Mouse (Mus musculus) heart, embryonic 12.5 days (tissue): ENCODE data around the gene Syngr1. TPM values are rescaled to one million over a fixed set of nuclear protein-coding genes. Genes with fewer than 3 reads are reported as not detected.

ENCODE experiments used
- ATAC-seq: fragments of 200-750 bp; cut with Nextera tagmentation; 2 replicates; pipeline ENCODE4 v1.8.0; 2017; ENCODE audit warnings: moderate TSS enrichment, moderate library complexity; ENCODE audit not compliant: insufficient number of reproducible peaks, low FRiP score
- H3K27ac ChIP-seq: fragments of 300-500 bp; sonication (generic); 2 replicates; pipeline ENCODE4 v1.5.1; 2016; ENCODE audit warnings: mild to moderate bottlenecking, moderate library complexity; ENCODE audit not compliant: poor library complexity, severe bottlenecking
- H3K27me3 ChIP-seq: fragments of 300-500 bp; sonication (generic); replicated peaks from 2 replicates; pipeline ENCODE4 v1.6.1; 2016; ENCODE audit warnings: mild to moderate bottlenecking, moderate library complexity
- H3K36me3 ChIP-seq: fragments of 300-500 bp; sonication (generic); 2 replicates; pipeline ENCODE4 v1.6.1; 2016; ENCODE audit warnings: mild to moderate bottlenecking, moderate library complexity
- H3K4me1 ChIP-seq: fragments of 300-500 bp; sonication (generic); replicated peaks from 2 replicates; pipeline ENCODE4 v1.6.1; 2016; ENCODE audit warnings: mild to moderate bottlenecking
- H3K4me2 ChIP-seq: fragments of 300-500 bp; sonication (generic); 2 replicates; pipeline ENCODE4 v1.6.1; 2016; ENCODE audit warnings: mild to moderate bottlenecking, moderate library complexity
- H3K4me3 ChIP-seq: fragments of 300-500 bp; sonication (generic); 2 replicates; pipeline ENCODE4 v1.5.1; 2016; ENCODE audit warnings: mild to moderate bottlenecking
- H3K9ac ChIP-seq: fragments of 300-500 bp; sonication (generic); 2 replicates; pipeline ENCODE4 v1.6.1; 2016; ENCODE audit warnings: mild to moderate bottlenecking, moderate library complexity
- H3K9me3 ChIP-seq: fragments of 300-500 bp; sonication (generic); replicated peaks from 2 replicates; pipeline ENCODE4 v1.6.1; 2016; ENCODE audit warnings: mild to moderate bottlenecking, moderate library complexity
- WGBS: fragments of 180-500 bp; shearing (Covaris S2); methylation state at CpG from one replicate; pipeline ENCODE4 v1.1.7; 2016; 5-methylcytosine and 5-hydroxymethylcytosine counted together
- microRNA-seq: library from miRNA; unstranded; fragments of <30 nt; microRNA quantifications from one replicate; pipeline ENCODE4, GENCODE M21; 2017
- polyA plus RNA-seq: library from polyadenylated mRNA; unstranded; fragments of >200 nt; fragmentation: Nextera tagmentation; extraction: Ambion mirVana; gene quantifications from 2 replicates; pipeline ENCODE4 v1.2.1, GENCODE M21; 2016

The Syngr1 gene
- polyA plus RNA-seq, 1 experiment from 2014 or later = 19.0 TPM

- Histone ChIP-seq H3K9me3 (no peaks in the 10 kb centered on the region), H3K36me3 (peaks cover 82% of the 10 kb centered on the region), H3K4me2 (no peak overlapping the region), H3K4me3 (no peak overlapping the region), H3K4me1 (peaks cover 22% of the 10 kb centered on the region), H3K27ac (no peak overlapping the region), H3K9ac (no peak overlapping the region), H3K27me3 (no peaks in the 10 kb centered on the region)
- ATAC-seq = no peak
- 86% methylated on average over 13 of the region's 13 CpGs for WGBS
These were observed 69.1 kb downstream of the Syngr1 start for GRCm38 (mm10) chr15:80160223-80160622.

GRCm38 (mm10) chr15:80160726-80161125 lies 69.6 kb downstream of the Syngr1 start:
- peaks cover 77% of the 10 kb centered on the region for H3K36me3 ChIP-seq
- no peak overlapping the region for H3K27ac ChIP-seq
- no peaks in the 10 kb centered on the region for H3K9me3 ChIP-seq
- WGBS = 92% methylated on average over 4 of the region's 4 CpGs
- no peak overlapping the region for H3K4me2 ChIP-seq
- H3K4me3 ChIP-seq = no peak overlapping the region
- no peaks in the 10 kb centered on the region for H3K27me3 ChIP-seq
- peaks cover 22% of the 10 kb centered on the region for H3K4me1 ChIP-seq
- no peak for ATAC-seq
- H3K9ac ChIP-seq = no peak overlapping the region

- no peaks in the 10 kb centered on the region for H3K9me3 ChIP-seq
- peaks cover 72% of the 10 kb centered on the region for H3K36me3 ChIP-seq
- H3K27ac ChIP-seq = no peak overlapping the region
- no peak overlapping the region for H3K9ac ChIP-seq
- H3K4me3 ChIP-seq = no peak overlapping the region
- no peaks in the 10 kb centered on the region for H3K27me3 ChIP-seq
- peaks cover 22% of the 10 kb centered on the region for H3K4me1 ChIP-seq
- ATAC-seq = no peak
- WGBS = 91% methylated on average over 3 of the region's 3 CpGs
- H3K4me2 ChIP-seq = no peak overlapping the region
These were observed 70.1 kb downstream of the Syngr1 start for GRCm38 (mm10) chr15:80161199-80161598.

GRCm38 (mm10) chr15:80162401-80162964 lies 71.3 kb downstream of the Syngr1 start:
- Histone ChIP-seq H3K9me3 (no peaks in the 10 kb centered on the region), H3K4me1 (peaks cover 22% of the 10 kb centered on the region), H3K27ac (no peak overlapping the region), H3K4me2 (no peak overlapping the region), H3K4me3 (no peak overlapping the region), H3K27me3 (no peaks in the 10 kb centered on the region), H3K36me3 (peaks cover 60% of the 10 kb centered on the region), H3K9ac (no peak overlapping the region)
- 78% methylated on average over 4 of the region's 4 CpGs for WGBS
- no peak for ATAC-seq

GRCm38 (mm10) chr15:80163274-80163673 lies 72.1 kb downstream of the Syngr1 start:
- Histone ChIP-seq H3K27ac (no peak overlapping the region), H3K9ac (no peak overlapping the region), H3K4me1 (peaks cover 14% of the 10 kb centered on the region), H3K4me3 (no peak overlapping the region), H3K36me3 (peaks cover 52% of the 10 kb centered on the region), H3K27me3 (no peaks in the 10 kb centered on the region), H3K4me2 (no peak overlapping the region), H3K9me3 (no peaks in the 10 kb centered on the region)
- ATAC-seq = no peak
- WGBS = 85% methylated on average over 11 of the region's 11 CpGs

- H3K4me1 ChIP-seq = peaks cover 10% of the 10 kb centered on the region
- no peak overlapping the region for H3K27ac ChIP-seq
- no peak for ATAC-seq
- no peak overlapping the region for H3K9ac ChIP-seq
- no peak overlapping the region for H3K4me3 ChIP-seq
- no peaks in the 10 kb centered on the region for H3K27me3 ChIP-seq
- WGBS = 89% methylated on average over 4 of the region's 4 CpGs
- H3K9me3 ChIP-seq = no peaks in the 10 kb centered on the region
- H3K4me2 ChIP-seq = no peak overlapping the region
- peaks cover 47% of the 10 kb centered on the region for H3K36me3 ChIP-seq
These were observed 72.6 kb downstream of the Syngr1 start for GRCm38 (mm10) chr15:80163716-80164115.

GRCm38 (mm10) chr15:80165396-80165795 lies 74.3 kb downstream of the Syngr1 start:
- Histone ChIP-seq H3K9me3 (no peaks in the 10 kb centered on the region), H3K4me3 (no peak overlapping the region), H3K4me1 (no peaks in the 10 kb centered on the region), H3K36me3 (peaks cover 31% of the 10 kb centered on the region), H3K4me2 (no peak overlapping the region), H3K27me3 (0 out of 2 replicates have a peak, but pooled peaks cover 7% of the 10 kb centered on the region), H3K27ac (no peak overlapping the region), H3K9ac (no peak overlapping the region)
- ATAC-seq = no peak
- 54% methylated on average over 5 of the region's 5 CpGs for WGBS

Small RNAs within 50 kb of the gene (microRNA-seq; reads per million reads assigned to microRNA genes)
- gene Snord43 = 37.0 reads per million, percentile 39 among the genes with 10 or more reads in this experiment

Other genes with a start within 250 kb of the Syngr1 start
- 11.2 and 12.2 TPM in 2 replicates for gene Apobec3, start 199.7 kb upstream of the Syngr1 start, polyA plus RNA-seq
- 1.4 and 1.7 TPM in 2 replicates for gene Cbx7, start 120.2 kb upstream of the Syngr1 start, polyA plus RNA-seq
- 1.7 and 2.3 TPM in 2 replicates for gene Pdgfb, start 76.4 kb upstream of the Syngr1 start, polyA plus RNA-seq
- 601 and 631 TPM in 2 replicates for gene Rpl3, start 534 bp downstream of the Syngr1 start, polyA plus RNA-seq
- gene Tab1, start 41.8 kb downstream of the Syngr1 start, polyA plus RNA-seq = 30.5 TPM in 2 replicates
- 1.4 TPM in 2 replicates for gene Mgat3, start 82.4 kb downstream of the Syngr1 start, polyA plus RNA-seq
- 31.4 and 33.2 TPM in 2 replicates for gene Mief1, start 142.7 kb downstream of the Syngr1 start, polyA plus RNA-seq
- 4.0 TPM in 1 of 2 replicates, not detected in the other for gene AC140267.1, start 144.5 kb downstream of the Syngr1 start, polyA plus RNA-seq
- gene Atf4, start 163.8 kb downstream of the Syngr1 start, polyA plus RNA-seq = 76.4 and 79.9 TPM in 2 replicates
- gene Rps19bp1, start 173.0 kb downstream of the Syngr1 start, polyA plus RNA-seq = 37.9 and 42.4 TPM in 2 replicates
- gene Cacna1i, start 195.9 kb downstream of the Syngr1 start, polyA plus RNA-seq = not detected in 2 replicates